Comparison of ENCODE assay signal across 8 mouse cellular contexts in the genomic region with DNA sequence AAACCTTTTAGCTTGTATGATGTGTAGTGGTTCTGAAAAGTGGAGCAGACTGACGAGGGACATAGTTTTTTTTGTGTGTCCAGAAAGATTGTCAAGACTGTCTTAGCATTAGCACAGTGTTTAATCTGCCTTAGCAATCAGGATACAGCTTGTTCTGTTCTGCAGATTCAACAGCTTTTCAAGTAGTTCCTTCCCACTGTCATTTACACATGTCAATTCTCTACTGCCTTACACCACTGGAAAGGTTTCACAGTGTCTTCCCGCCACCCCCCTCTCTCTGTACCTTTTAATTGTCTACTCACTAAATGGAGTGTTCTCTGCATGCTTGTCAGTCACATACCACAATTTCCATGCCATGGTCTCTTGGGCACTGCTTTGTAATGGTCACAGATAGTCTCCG. TPM values are rescaled to one million over a fixed set of nuclear protein-coding genes. Genes with fewer than 3 reads are reported as not detected.
A peak's percentile ranks its signal among the peaks of the same experiment; 100 is the strongest.
DNase-seq lines count a peak whose midpoint lies in the region; ATAC-seq lines count a peak whose summit lies in the region.

No protein-coding gene starts in this region.

- H3K27ac ChIP-seq in embryonic facial prominence, embryonic 11.5 days (replicated peaks; ENCODE audit: low read depth, low read length) = no peak overlapping the region
- H3K27ac ChIP-seq in limb, embryonic 10.5 days = 0 out of 2 replicates have a peak overlapping the region, but pooled peaks have one; percentile 92
- no peak overlapping the region for H3K27ac ChIP-seq in stomach, embryonic 14.5 days (ENCODE audit: low read length)

- H3K9me3 ChIP-seq in megakaryocyte, embryonic 14.5 days = no peaks in the 10 kb centered on the region
- no peaks in the 10 kb centered on the region for H3K9me3 ChIP-seq in embryonic facial prominence, embryonic 11.5 days (replicated peaks; ENCODE audit: control insufficient read depth, low read length)
- no peaks in the 10 kb centered on the region for H3K9me3 ChIP-seq in limb, embryonic 10.5 days (replicated peaks)
- no peaks in the 10 kb centered on the region for H3K9me3 ChIP-seq in stomach, embryonic 14.5 days (ENCODE audit: control insufficient read depth, low read depth, low read length)

- no peak for DNase-seq in embryonic facial prominence, embryonic 11.5 days (ENCODE audit: low spot score)
- DNase-seq in limb, embryonic 10.5 days (ENCODE audit: low spot score) = no peak
- no peak for DNase-seq in ovary, postnatal 14 days (ENCODE audit: low spot score)
- DNase-seq in adrenal gland, postnatal 25 days = no peak

- 19% methylated on average over 3 of the region's 3 CpGs for WGBS in embryonic facial prominence, embryonic 11.5 days
- 19% methylated on average over 3 of the region's 3 CpGs for WGBS in limb, embryonic 10.5 days
- 23% methylated on average over 3 of the region's 3 CpGs for WGBS in stomach, embryonic 14.5 days

- peaks cover 30% of the 10 kb centered on the region for H3K36me3 ChIP-seq in megakaryocyte, embryonic 14.5 days (replicated peaks; ENCODE audit: low read length)
- no peaks in the 10 kb centered on the region for H3K36me3 ChIP-seq in embryonic facial prominence, embryonic 11.5 days (replicated peaks; ENCODE audit: control insufficient read depth, insufficient read depth, low read depth, low read length)
- peaks cover 19% of the 10 kb centered on the region for H3K36me3 ChIP-seq in limb, embryonic 10.5 days
- peaks cover 11% of the 10 kb centered on the region for H3K36me3 ChIP-seq in stomach, embryonic 14.5 days (ENCODE audit: control insufficient read depth, insufficient read depth, low read length)

- H3K4me1 ChIP-seq in megakaryocyte, embryonic 14.5 days = peaks cover 37% of the 10 kb centered on the region
- H3K4me1 ChIP-seq in embryonic facial prominence, embryonic 11.5 days (ENCODE audit: control insufficient read depth, insufficient read depth, low read length) = 0 out of 2 replicates have a peak, but pooled peaks cover 2% of the 10 kb centered on the region
- peaks cover 19% of the 10 kb centered on the region for H3K4me1 ChIP-seq in limb, embryonic 10.5 days
- peaks cover 12% of the 10 kb centered on the region for H3K4me1 ChIP-seq in stomach, embryonic 14.5 days (ENCODE audit: control insufficient read depth, insufficient read depth, low read length)

- peak overlapping the region; percentile 88 for H3K4me2 ChIP-seq in embryonic facial prominence, embryonic 11.5 days (ENCODE audit: low read depth, low read length)
- peak overlapping the region; percentile 83 for H3K4me2 ChIP-seq in stomach, embryonic 14.5 days (replicated peaks; ENCODE audit: low read depth, low read length)

- H3K4me3 ChIP-seq in megakaryocyte, embryonic 14.5 days (replicated peaks) = peak overlapping the region; percentile 92
- peak overlapping the region; percentile 96 for H3K4me3 ChIP-seq in embryonic facial prominence, embryonic 11.5 days (ENCODE audit: low read depth, low read length)
- peak overlapping the region; percentile 98 for H3K4me3 ChIP-seq in limb, embryonic 10.5 days
- peak overlapping the region; percentile 94 for H3K4me3 ChIP-seq in stomach, embryonic 14.5 days (ENCODE audit: low read depth, low read length)

- no peak for ATAC-seq in megakaryocyte, adult 5-6 weeks (ENCODE audit: poor library complexity, severe bottlenecking)
- no peak for ATAC-seq in embryonic facial prominence, embryonic 11.5 days (replicated peaks; ENCODE audit: insufficient number of reproducible peaks, low FRiP score, low TSS enrichment, low read depth)
- ATAC-seq in stomach, embryonic 14.5 days (ENCODE audit: insufficient number of reproducible peaks, insufficient read depth, low FRiP score, low read depth) = no peak
- no peak for ATAC-seq in inflammation-experienced regulatory T-cells, adult 6 months

- H3K27me3 ChIP-seq in megakaryocyte, embryonic 14.5 days (replicated peaks) = no peaks in the 10 kb centered on the region
- H3K27me3 ChIP-seq in embryonic facial prominence, embryonic 11.5 days (ENCODE audit: control insufficient read depth, insufficient read depth, low read length) = no peaks in the 10 kb centered on the region
- H3K27me3 ChIP-seq in limb, embryonic 10.5 days (ENCODE audit: low read depth, poor library complexity, severe bottlenecking) = no peaks in the 10 kb centered on the region
- H3K27me3 ChIP-seq in stomach, embryonic 14.5 days (ENCODE audit: control insufficient read depth, insufficient read depth, low read length) = no peaks in the 10 kb centered on the region

- H3K9ac ChIP-seq in embryonic facial prominence, embryonic 11.5 days (replicated peaks; ENCODE audit: low read length) = peak overlapping the region; percentile 78
- peak overlapping the region; percentile 69 for H3K9ac ChIP-seq in stomach, embryonic 14.5 days (replicated peaks; ENCODE audit: low read depth, low read length)

RNA-seq across cellular contexts. Expression of gene Nudt6, which starts 1.2 kb away (rescaled TPM):
- 11.3 and 12.7 TPM in 2 replicates for polyA plus RNA-seq in megakaryocyte, embryonic 14.5 days (2012; ENCODE audit: insufficient read depth, low replicate concordance)
- total RNA-seq in megakaryocyte, adult 5-6 weeks (2015) = 4.5 and 9.5 TPM in 2 replicates
- 7.5 and 10.6 TPM in 2 replicates for total RNA-seq in megakaryocyte, adult 5-6 weeks (2017)
- 3.6 and 3.8 TPM in 2 replicates for polyA plus RNA-seq in embryonic facial prominence, embryonic 11.5 days (2014; fragmentation: Nextera tagmentation; extraction: Ambion mirVana)
- polyA plus RNA-seq in limb, embryonic 10.5 days (2016; fragmentation: Nextera tagmentation; extraction: Ambion mirVana) = 3.9 and 4.7 TPM in 2 replicates
- polyA plus RNA-seq in stomach, embryonic 14.5 days (2014; fragmentation: Nextera tagmentation; extraction: Ambion mirVana) = 5.9 and 7.1 TPM in 2 replicates
- polyA plus RNA-seq in inflammation-experienced regulatory T-cells, adult 6 months (2017; shearing (Covaris generic)) = 10 to 100 TPM in 2 of 3 experiments, 1 to 10 TPM in 1; 9.8 to 19.2 (median 14.1) TPM
- total RNA-seq in adrenal gland, postnatal 25 days (2021) = 22.1 and 33.3 TPM in 2 replicates

RNA-seq across cellular contexts. Expression of gene Spata5, which starts 1.5 kb away (rescaled TPM):
- polyA plus RNA-seq in megakaryocyte, embryonic 14.5 days (2012; ENCODE audit: insufficient read depth, low replicate concordance) = 3.3 TPM in 1 of 2 replicates, not detected in the other
- total RNA-seq in megakaryocyte, adult 5-6 weeks (2015) = 42.0 and 62.5 TPM in 2 replicates
- 88.3 and 93.8 TPM in 2 replicates for total RNA-seq in megakaryocyte, adult 5-6 weeks (2017)
- polyA plus RNA-seq in embryonic facial prominence, embryonic 11.5 days (2014; fragmentation: Nextera tagmentation; extraction: Ambion mirVana) = 52.9 and 57.6 TPM in 2 replicates
- 52.7 and 53.3 TPM in 2 replicates for polyA plus RNA-seq in limb, embryonic 10.5 days (2016; fragmentation: Nextera tagmentation; extraction: Ambion mirVana)
- 40.8 and 42.2 TPM in 2 replicates for polyA plus RNA-seq in stomach, embryonic 14.5 days (2014; fragmentation: Nextera tagmentation; extraction: Ambion mirVana)
- 10 to 100 TPM; 21.3 to 27.3 (median 26.5) TPM for polyA plus RNA-seq in inflammation-experienced regulatory T-cells, adult 6 months (2017; shearing (Covaris generic))
- total RNA-seq in adrenal gland, postnatal 25 days (2021) = 33.9 and 35.6 TPM in 2 replicates
